Mouse (Mus musculus) forebrain, embryonic 11.5 days (tissue): ENCODE results near the gene Sbp. TPM values are rescaled to one million over a fixed set of nuclear protein-coding genes. Genes with fewer than 3 reads are reported as not detected.

Source experiments
- polyA plus RNA-seq: library from polyadenylated mRNA; unstranded; fragments of >200 nt; fragmentation: Nextera tagmentation; extraction: Ambion mirVana; gene quantifications from 2 replicates; pipeline ENCODE4 v1.2.1, GENCODE M21; 2014

Sbp gene
- polyA plus RNA-seq, 1 experiment from 2014 or later: not detected

Other genes starting within 250 kb of the Sbp start
- not detected in 2 replicates for gene 1520401A03Rik, start 218.9 kb upstream of the Sbp start, polyA plus RNA-seq
- 61.3 and 62.9 TPM in 2 replicates for gene Pkmyt1, start 215.3 kb upstream of the Sbp start, polyA plus RNA-seq
- 26.5 and 28.8 TPM in 2 replicates for gene Paqr4, start 200.8 kb upstream of the Sbp start, polyA plus RNA-seq
- gene Kremen2, start 195.8 kb upstream of the Sbp start, polyA plus RNA-seq: 2.2 and 2.6 TPM in 2 replicates
- gene Flywch1, start 170.1 kb upstream of the Sbp start, polyA plus RNA-seq: 167 and 174 TPM in 2 replicates
- gene Flywch2, start 155.6 kb upstream of the Sbp start, polyA plus RNA-seq: 22.0 and 28.7 TPM in 2 replicates
- gene Srrm2, start 151.1 kb upstream of the Sbp start, polyA plus RNA-seq: 541 and 559 TPM in 2 replicates
- 1,038 and 1,041 TPM in 2 replicates for gene Elob, start 112.5 kb upstream of the Sbp start, polyA plus RNA-seq
- gene Prss33, start 105.6 kb upstream of the Sbp start, polyA plus RNA-seq: not detected in 2 replicates
- gene Prss32, start 97.8 kb upstream of the Sbp start, polyA plus RNA-seq: not detected in 2 replicates
- gene Prss41, start 97.5 kb upstream of the Sbp start, polyA plus RNA-seq: 2.1 and 2.6 TPM in 2 replicates
- gene Prss21, start 73.6 kb upstream of the Sbp start, polyA plus RNA-seq: not detected in 2 replicates
- gene Dcpp1, start 60.8 kb upstream of the Sbp start, polyA plus RNA-seq: not detected in 2 replicates
- not detected in 2 replicates for gene Dcpp2, start 60.8 kb upstream of the Sbp start, polyA plus RNA-seq
- gene Dcpp3, start 24.2 kb upstream of the Sbp start, polyA plus RNA-seq: not detected in 2 replicates
- not detected in 2 replicates for gene Sbpl, start 13.6 kb downstream of the Sbp start, polyA plus RNA-seq
- not detected in 2 replicates for gene Prss30, start 38.9 kb downstream of the Sbp start, polyA plus RNA-seq
- gene Prss22, start 56.4 kb downstream of the Sbp start, polyA plus RNA-seq: not detected in 2 replicates
- gene Prss27, start 96.5 kb downstream of the Sbp start, polyA plus RNA-seq: 0.15 TPM in 1 of 2 replicates, not detected in the other
- 82.8 and 85.0 TPM in 2 replicates for gene Kctd5, start 131.8 kb downstream of the Sbp start, polyA plus RNA-seq
- gene Pdpk1, start 209.3 kb downstream of the Sbp start, polyA plus RNA-seq: 46.6 and 47.5 TPM in 2 replicates
- gene Amdhd2, start 222.1 kb downstream of the Sbp start, polyA plus RNA-seq: 29.5 and 34.7 TPM in 2 replicates
- 394 and 453 TPM in 2 replicates for gene Atp6v0c, start 228.0 kb downstream of the Sbp start, polyA plus RNA-seq